Mouse (Mus musculus) E14TG2a.4 (cell line): ENCODE results near the gene Bcl2.

Experiments used
- CTCF ChIP-seq: conservative IDR thresholded peaks from 2 replicates; pipeline ENCODE4 v1.5.1; 2014; ENCODE audit warnings: low read length
- NANOG ChIP-seq: IDR thresholded peaks from 2 replicates; pipeline ENCODE4 v1.6.1; 2014; ENCODE audit warnings: borderline replicate concordance, low read length, mixed read lengths

GRCm38 (mm10) chr1:106540130-106540529, 173.9 kb downstream of the Bcl2 start:
- no peak for TF ChIP-seq CTCF
- no peak for TF ChIP-seq NANOG
